Mouse (Mus musculus) ovary, postnatal 14 days (tissue): ENCODE results near the gene Nt5m.

ENCODE experiments used
- DNase-seq: peaks from one replicate; pipeline ENCODE4 v3.0.0; 2022; ENCODE audit warnings: low spot score

Gene Nt5m

DNA sequence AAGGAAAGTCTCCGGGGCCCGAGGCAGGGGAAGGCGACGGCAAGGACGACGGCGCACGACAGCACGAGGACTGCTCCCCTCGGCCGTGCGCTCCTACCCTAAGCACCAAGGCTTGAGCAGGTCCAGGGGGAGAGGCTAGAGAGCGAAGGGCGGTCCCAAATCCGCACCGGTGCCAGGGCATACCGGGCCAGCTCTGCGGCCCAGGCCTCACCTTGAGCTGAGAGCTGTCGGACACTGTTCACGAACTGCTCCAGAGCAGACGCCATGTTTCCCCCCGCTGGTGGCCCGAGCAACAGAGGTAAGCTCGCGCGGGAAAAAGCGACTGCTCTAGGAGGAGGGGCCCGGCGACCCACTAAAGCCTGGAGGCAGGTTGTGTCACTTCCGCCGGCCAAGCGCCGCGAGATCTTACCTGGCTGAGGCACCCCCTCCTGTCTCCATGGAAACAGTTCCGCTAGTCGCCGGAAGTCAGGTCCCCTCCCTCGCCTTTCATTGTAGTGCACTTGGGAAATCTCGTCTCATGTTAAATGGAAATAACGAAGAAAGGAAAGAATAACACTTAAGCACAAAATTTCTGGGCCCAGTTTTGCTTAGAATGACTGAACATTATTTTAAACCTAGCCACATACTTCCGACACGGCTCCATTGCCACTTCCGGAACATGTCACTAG is 346 bp downstream of the Nt5m start, which contains the start of gene Cops3:
TSS of gene Cops3 (minus strand) at position 380 of the 668 bp plus-strand sequence.
- DNase-seq: peak; percentile 88

DNA sequence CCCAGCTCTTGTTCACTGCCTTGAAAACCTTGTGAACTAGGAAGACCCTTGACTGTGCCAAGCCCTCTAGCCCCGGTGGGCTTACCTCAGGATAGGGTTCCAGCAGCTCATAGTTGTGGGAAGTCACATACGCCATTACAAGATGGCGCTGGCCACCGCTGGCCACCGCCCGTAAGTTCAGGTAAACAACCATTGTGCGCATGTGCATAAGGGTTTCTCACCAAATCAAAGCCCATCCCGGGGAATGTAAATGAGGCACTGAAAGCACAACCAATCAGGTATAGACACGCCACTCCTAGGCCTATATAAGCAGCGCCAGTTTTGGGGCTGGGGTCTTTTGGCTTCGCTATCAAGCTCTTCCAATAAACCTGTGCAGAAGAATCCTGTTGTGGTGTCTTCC is 7.1 kb downstream of the Nt5m start:
- DNase-seq: no peak

- DNase-seq: peak; percentile 15
Observed at GRCm38 (mm10) chr11:59847131-59847530, 7.9 kb downstream of the Nt5m start.

- peak; percentile 69 for DNase-seq
Observed at GRCm38 (mm10) chr11:59847891-59848884, 8.9 kb downstream of the Nt5m start.

GRCm38 (mm10) chr11:59852865-59853264 is 13.6 kb downstream of the Nt5m start:
- DNase-seq: no peak

GRCm38 (mm10) chr11:59860467-59860866 is 21.2 kb downstream of the Nt5m start:
- DNase-seq: no peak

DNA sequence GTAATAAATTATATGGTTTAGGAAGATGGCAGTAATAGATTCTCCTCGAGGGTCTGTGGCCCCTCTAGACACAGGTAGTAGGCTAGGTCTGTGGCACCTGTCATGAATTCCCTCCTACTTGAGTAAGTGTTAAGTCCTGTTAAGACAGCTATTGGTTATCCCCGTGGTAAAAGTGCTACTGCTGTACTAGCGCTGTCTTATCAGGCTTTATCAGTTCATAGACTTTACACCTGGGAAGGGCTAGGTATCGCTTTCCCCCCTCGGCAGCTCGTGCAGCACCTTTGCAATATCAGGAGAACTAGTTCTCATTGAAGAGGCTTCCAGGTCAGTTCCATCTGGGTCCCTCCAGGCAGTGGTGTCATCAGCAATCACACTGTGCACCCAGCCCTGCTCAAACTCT is 25.1 kb downstream of the Nt5m start:
- no peak for DNase-seq

- no peak for DNase-seq
Observed at GRCm38 (mm10) chr11:59872124-59872523, 32.9 kb downstream of the Nt5m start.

DNA sequence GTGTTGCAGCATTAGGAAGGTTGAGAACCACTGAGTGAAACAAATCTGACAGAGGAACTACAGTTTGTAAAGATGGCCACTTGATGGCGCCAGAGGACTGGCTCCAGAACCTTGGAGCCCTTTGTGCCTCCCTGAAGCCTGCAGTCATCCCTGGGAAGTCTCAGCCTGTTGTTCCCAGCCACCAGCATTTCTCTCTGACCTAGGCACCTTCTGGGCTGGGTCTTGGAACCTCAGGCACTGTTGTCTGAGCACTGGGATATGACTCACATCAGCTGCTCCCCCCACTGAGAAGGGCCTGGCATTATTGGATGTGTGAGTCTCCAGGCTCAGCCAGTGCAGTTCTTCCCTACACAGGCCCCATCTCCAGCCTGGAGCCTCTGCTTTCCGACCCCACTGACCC is 40.8 kb downstream of the Nt5m start:
- peak; percentile 75 for DNase-seq

GRCm38 (mm10) chr11:59885217-59885986 is 46.2 kb downstream of the Nt5m start:
- DNase-seq: no peak

DNA sequence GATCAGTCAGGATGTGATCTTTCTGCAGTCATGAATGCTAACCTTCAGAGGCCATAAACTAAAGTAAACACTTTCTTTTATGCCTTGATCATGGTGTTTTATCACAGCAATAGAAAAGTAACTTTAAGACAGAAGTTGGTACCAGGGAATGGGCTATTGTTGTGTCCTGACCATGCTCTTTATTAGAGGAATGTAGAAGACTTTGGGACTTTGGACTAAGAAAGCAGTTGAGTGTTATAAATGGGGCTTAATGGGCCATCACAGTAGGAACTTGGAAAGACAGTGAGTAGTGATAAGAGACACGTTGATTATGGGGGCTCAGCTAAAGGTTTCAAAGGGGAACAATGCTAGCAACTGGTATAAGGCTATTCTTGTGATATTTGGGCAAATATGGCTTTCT is 47.7 kb downstream of the Nt5m start:
- no peak for DNase-seq

DNA sequence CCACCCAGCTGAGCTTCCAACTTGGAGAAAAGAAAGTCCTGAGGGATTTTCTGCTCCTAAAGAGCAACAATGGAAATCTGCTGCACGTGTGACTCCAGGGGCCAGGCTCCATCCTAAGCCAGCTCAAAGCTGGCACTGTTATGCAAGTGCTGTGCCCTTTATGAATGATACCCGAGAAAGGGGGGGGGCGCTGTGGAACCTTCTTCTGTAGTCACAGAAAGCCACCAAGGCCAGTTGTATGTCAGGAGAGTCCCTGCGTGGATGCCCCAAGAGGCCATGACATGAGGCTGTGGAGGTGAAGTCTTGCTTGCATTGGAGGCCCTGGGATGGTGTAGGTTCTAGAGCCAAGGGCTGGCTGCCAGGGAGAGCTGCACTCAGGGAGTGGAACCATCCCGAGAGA is 48.9 kb downstream of the Nt5m start:
- no peak for DNase-seq

DNA sequence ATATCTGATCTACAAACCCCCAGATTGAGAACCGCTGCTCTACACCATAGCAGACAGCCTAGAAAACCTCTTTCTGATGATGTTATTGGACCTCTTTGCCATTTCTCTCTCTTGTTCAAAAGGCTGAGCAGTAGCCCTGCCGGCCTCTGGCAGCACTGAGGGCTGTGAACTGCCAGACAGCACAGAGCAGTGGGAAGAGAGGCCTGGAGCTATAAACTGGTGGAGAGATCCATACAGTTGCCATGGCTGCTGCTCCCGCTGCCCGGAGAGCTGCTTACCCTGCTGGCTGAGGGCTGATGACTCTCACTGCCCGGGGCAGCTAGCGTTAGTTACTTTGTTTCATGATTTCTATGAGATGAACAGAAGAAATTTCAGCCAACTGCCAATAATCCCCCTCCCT is 52.6 kb downstream of the Nt5m start:
- no peak for DNase-seq

DNA sequence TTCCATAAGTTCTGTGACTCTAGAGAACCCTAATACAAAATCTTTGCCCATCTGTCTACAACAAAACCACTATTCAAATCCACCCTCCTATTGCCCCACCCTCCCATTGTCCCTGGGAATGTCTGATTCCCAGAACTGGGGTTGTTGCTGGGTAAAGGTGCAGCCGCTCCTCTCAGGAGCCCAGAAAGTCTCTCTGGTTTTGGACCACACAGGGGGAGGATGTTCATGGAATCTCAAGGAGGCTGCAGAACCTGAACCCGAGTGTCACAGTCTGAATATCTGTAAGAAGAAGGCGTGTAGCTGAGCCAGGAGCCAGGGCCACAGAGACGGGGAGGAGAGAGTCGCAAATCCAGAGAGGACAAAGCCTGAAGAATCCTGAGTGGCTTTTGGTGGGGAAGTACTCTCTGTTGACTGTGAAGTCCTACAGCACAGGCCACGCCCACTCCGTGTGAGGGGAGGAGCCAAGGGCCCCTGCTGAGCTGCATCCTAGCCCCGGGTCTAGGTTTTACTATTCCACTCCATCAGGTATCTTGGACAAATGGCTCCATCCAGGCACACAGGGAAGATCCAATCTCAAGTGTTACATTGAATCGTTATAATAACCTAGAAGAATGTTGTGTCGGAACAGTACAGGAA is 54.0 kb downstream of the Nt5m start:
- no peak for DNase-seq

DNA sequence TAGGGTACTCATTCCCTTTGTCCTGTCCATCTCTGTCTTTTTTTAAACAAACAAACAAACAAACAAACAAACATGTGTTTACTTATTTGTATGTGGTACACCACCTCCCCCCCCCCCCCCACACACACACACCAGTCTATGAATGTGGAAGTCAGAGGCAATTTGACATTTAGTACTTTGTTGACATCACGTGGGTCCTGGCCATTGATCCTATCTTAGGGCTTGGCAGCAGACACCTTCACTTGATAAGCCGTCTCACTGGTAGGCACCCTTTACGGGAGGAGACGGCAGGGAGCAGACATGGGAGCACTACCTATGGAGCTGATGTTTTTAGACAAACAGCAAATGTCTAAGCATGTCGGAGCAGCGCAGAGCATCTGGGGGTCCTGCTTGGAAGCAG is 55.7 kb downstream of the Nt5m start:
- DNase-seq: no peak

GRCm38 (mm10) chr11:59895316-59895715 is 56.1 kb downstream of the Nt5m start:
- no peak for DNase-seq

GRCm38 (mm10) chr11:59897981-59898599 is 58.8 kb downstream of the Nt5m start:
- DNase-seq: no peak

DNA sequence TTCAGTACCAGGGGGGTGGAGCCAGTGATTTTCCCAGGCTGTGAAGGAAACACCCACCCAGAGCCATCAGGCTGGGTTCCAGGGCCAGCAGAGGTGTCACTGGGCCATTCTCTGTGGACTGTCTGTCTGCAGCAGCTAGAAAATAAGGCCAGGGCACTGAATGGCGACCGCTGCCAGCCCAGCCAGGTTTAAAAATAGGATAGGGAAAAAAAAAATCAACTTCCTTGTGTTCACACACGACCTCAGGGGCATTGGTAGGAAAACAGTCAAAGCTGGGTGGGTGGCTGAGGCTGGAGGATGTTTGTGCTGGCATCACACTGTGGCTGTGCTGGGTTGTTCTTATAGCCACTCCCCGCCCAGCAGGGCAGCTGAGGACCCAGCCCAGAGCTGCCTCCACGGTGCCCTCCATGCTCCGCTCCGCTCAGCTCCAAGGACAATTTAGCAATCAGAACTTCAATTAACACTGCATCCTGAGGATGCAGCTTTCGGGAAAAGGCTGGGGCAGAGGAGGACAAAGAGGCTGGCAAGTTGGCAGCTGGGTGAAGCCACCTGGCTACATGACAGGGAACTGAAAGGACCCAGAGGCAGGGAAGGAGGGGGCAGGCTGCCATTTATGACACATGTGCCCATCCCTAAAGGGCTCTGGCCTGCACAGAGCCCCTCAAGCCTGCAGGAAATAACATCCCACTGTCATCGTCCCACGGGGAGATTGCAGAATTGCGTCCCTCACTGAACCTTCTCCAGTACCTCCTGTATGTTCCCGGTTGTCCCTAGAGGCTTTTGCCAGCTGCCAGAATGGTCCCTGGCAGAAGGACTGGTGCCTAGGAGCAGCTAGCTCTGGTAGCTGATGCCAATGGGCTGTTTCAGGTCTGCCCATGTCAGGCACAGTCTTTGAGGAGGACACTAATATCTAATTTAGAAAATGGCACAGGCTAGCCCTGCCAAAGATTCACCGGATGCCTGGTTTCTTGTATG is 60.8 kb downstream of the Nt5m start:
- no peak for DNase-seq

GRCm38 (mm10) chr11:59900995-59901394 is 61.7 kb downstream of the Nt5m start:
- no peak for DNase-seq

GRCm38 (mm10) chr11:59902045-59902726 is 62.9 kb downstream of the Nt5m start:
- DNase-seq: no peak
